Mouse (Mus musculus) kidney, embryonic 14.5 days (tissue): ENCODE measurements around the gene Lrrc45. TPM values are rescaled to one million over a fixed set of nuclear protein-coding genes. Genes with fewer than 3 reads are reported as not detected.
"Not testable (repeated sequence)": the region's sequence is repeated elsewhere in the genome, so short reads cannot be mapped to it uniquely, and the experiment has no call there.

Experiments used
- ATAC-seq: fragments of 200-750 bp; cut with Nextera tagmentation; 2 replicates; pipeline ENCODE4 v1.8.0; 2017; ENCODE audit warnings: moderate number of reproducible peaks, mild to moderate bottlenecking, moderate TSS enrichment, moderate library complexity; ENCODE audit not compliant: low FRiP score, low TSS enrichment
- H3K27ac ChIP-seq: fragments of 300-500 bp; sonication (generic); 2 replicates; pipeline ENCODE4 v1.5.1; 2014; ENCODE audit warnings: low read depth, mild to moderate bottlenecking, low read length, moderate library complexity, mixed read lengths
- H3K27me3 ChIP-seq: fragments of 300-500 bp; sonication (generic); 2 replicates; pipeline ENCODE4 v1.6.1; 2014; ENCODE audit warnings: mild to moderate bottlenecking, low read length; ENCODE audit not compliant: control insufficient read depth, insufficient read depth
- H3K36me3 ChIP-seq: fragments of 300-500 bp; sonication (generic); 2 replicates; pipeline ENCODE4 v1.6.1; 2014; ENCODE audit warnings: low read length, mixed read lengths; ENCODE audit not compliant: control insufficient read depth, insufficient read depth
- H3K4me1 ChIP-seq: fragments of 300-500 bp; sonication (generic); 2 replicates; pipeline ENCODE4 v1.6.1; 2014; ENCODE audit warnings: low read length, mixed read lengths; ENCODE audit not compliant: control insufficient read depth, insufficient read depth
- H3K4me2 ChIP-seq: fragments of 300-500 bp; sonication (generic); replicated peaks from 2 replicates; pipeline ENCODE4 v1.6.1; 2014; ENCODE audit warnings: low read depth, mild to moderate bottlenecking, low read length
- H3K4me3 ChIP-seq: fragments of 300-500 bp; sonication (generic); 2 replicates; pipeline ENCODE4 v1.5.1; 2014; ENCODE audit warnings: mild to moderate bottlenecking, low read length
- H3K9ac ChIP-seq: fragments of 300-500 bp; sonication (generic); 2 replicates; pipeline ENCODE4 v1.6.1; 2014; ENCODE audit warnings: low read depth, mild to moderate bottlenecking, low read length, moderate library complexity
- H3K9me3 ChIP-seq: fragments of 300-500 bp; sonication (generic); 2 replicates; pipeline ENCODE4 v1.6.1; 2016; ENCODE audit warnings: low read length; ENCODE audit not compliant: control insufficient read depth
- WGBS: fragments of 180-500 bp; shearing (Covaris S2); extraction: QIAGEN DNeasy Blood & Tissue Kit; methylation state at CpG from one replicate; pipeline ENCODE4 v1.1.7; 2014; 5-methylcytosine and 5-hydroxymethylcytosine counted together
- polyA plus RNA-seq: library from polyadenylated mRNA; unstranded; fragments of >200 nt; fragmentation: Nextera tagmentation; extraction: Ambion mirVana; gene quantifications from 2 replicates; pipeline ENCODE4 v1.2.1, GENCODE M21; 2014

The Lrrc45 gene
- polyA plus RNA-seq, 1 experiment from 2014 or later, result 43.1 TPM

DNA sequence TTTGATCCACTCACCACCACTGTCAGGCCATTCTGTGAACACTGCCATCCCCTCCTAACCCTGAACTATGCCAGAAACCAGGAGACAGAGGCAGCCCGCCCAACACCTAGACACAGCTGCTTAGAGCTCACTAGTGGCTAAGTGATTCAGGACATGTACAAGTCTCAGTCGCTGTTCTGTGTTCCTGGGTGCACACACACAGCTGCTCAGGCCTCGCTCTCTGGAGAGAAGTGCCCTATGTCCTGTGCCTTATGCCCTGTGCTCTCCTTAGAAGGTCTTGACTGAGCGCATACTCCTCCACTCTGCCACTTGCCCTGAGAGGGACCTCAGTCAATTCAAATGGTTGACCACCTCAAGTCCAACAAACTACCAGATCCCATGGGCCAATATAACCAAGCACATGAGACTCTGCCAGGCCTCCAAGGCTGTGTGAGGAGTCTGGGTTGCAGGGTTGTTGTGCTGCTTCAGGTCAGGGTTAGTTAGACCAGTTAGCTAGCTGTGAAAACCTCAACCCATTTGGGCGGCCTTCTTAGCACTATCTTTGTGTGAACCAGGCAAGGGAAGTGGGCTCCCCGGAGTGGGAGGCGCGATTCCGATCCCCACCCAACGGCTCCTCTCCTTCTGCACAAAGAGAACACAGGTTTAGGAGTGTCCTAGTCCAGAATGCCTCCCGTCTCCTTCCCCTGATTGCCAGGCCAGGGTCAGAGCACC, 15.0 kb downstream of the Lrrc45 start:
- Histone ChIP-seq H3K4me2 (no peak overlapping the region), H3K27ac (no peak overlapping the region), H3K9me3 (no peaks in the 10 kb centered on the region), H3K36me3 (no peaks in the 10 kb centered on the region), H3K4me1 (peaks cover 11% of the 10 kb centered on the region; the same call in 1 of the 2 replicates), H3K4me3 (no peak overlapping the region), H3K9ac (no peak overlapping the region), H3K27me3 (no peaks in the 10 kb centered on the region)
- WGBS, result 69% methylated on average over 11 of the region's 11 CpGs
- no peak for ATAC-seq

DNA sequence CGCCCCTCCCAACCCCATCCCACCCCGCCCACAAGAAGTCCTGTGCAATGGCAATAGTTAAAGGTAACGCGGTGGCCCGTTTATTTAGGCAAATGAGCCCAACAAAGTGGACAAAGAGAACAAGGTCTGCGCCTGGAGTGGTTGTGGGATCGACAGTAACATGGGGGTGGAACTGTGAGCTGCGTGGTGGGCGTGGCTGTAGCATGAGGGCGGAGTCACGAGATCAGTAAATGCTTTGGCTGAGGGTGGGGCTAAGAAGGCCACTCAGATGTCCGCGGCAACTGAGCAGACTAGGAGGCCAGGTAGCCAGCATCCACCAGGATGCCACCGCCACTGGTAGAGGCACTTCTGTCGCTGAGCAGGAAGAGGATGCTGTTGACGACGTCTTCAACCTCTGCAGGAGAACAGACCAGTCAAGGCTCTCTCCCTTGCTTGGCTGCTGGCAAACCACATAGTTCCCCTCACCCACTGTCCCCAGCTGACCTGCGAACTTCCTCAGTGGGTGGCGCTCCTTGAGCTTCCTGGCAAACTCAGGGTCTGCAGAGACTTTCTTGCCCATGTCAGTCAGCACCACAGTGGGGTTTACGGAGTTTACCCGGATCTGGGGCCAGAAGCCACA, 15.8 kb downstream of the Lrrc45 start:
- H3K4me1 ChIP-seq, result peaks cover 11% of the 10 kb centered on the region; the same call in 1 of the 2 replicates
- 2% methylated on average over 17 of the region's 21 CpGs for WGBS
- H3K4me3 ChIP-seq, result 0 out of 2 replicates have a peak overlapping the region, but pooled peaks have one; percentile 4
- not testable (repeated sequence) for H3K27ac ChIP-seq, H3K27me3 ChIP-seq, H3K9ac ChIP-seq, H3K9me3 ChIP-seq, H3K36me3 ChIP-seq
- peak overlapping the region; percentile 24 for H3K4me2 ChIP-seq
- ATAC-seq, result peak; percentile 36; the same call in 1 of the 2 replicates

DNA sequence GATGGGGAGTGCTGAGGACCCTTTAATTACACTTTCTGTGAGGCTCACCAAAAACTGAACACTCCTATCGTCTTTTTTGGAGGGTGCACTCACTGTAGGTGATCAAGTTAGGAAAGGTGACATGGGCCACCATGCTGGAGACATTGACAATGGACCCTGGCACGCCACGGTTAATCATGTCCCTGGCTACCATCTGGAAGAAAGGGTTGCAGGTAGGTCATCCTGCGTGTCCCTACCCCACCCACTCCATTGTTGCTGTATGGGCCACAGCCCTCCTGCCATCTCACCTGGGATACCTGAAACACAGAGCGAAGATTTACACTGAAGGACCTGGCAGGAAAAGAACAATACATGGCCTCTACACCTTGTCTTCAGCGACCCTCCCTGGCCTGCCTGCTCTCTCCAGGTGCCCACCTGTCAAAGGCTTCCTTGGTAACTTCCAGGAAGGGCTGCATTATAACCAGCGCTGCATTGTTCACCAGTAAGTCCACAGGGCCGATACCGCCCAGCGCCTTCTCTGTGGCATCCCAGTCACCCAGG, 16.7 kb downstream of the Lrrc45 start:
- H3K27ac ChIP-seq, result no peak overlapping the region
- H3K4me2 ChIP-seq, result no peak overlapping the region
- H3K27me3 ChIP-seq, result no peaks in the 10 kb centered on the region
- WGBS, result 89% methylated on average over 10 of the region's 10 CpGs
- no peaks in the 10 kb centered on the region for H3K36me3 ChIP-seq
- ATAC-seq, result no peak
- H3K4me1 ChIP-seq, result peaks cover 11% of the 10 kb centered on the region; the same call in 1 of the 2 replicates
- H3K9me3 ChIP-seq, result no peaks in the 10 kb centered on the region
- H3K9ac ChIP-seq, result no peak overlapping the region
- H3K4me3 ChIP-seq, result no peak overlapping the region

DNA sequence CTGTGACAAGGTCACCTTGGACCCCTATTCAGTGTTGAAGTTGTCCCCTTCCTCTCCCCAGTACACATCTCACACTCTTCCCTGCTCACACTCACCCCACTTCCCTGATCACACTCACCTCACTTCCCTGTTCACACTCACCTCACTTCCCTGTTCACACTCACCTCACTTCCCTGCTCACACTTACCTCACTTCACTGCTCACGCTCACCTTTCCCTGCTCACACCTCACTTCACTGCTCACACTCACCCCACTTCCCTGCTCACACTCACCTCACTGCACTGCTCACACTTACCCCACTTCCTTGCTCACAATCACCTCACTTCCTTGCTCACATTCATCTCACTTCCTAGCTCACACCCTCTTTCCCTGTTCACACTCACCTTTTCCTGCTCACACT, 17.7 kb downstream of the Lrrc45 start:
- 91% methylated on average over 1 of the region's 1 CpGs for WGBS
- Histone ChIP-seq H3K4me3 (no peak overlapping the region), H3K4me2 (no peak overlapping the region), H3K4me1 (peaks cover 8% of the 10 kb centered on the region; the same call in 1 of the 2 replicates), H3K36me3 (no peaks in the 10 kb centered on the region), H3K9me3 (no peaks in the 10 kb centered on the region), H3K27ac (no peak overlapping the region), H3K27me3 (no peaks in the 10 kb centered on the region), H3K9ac (no peak overlapping the region)
- ATAC-seq, result no peak

DNA sequence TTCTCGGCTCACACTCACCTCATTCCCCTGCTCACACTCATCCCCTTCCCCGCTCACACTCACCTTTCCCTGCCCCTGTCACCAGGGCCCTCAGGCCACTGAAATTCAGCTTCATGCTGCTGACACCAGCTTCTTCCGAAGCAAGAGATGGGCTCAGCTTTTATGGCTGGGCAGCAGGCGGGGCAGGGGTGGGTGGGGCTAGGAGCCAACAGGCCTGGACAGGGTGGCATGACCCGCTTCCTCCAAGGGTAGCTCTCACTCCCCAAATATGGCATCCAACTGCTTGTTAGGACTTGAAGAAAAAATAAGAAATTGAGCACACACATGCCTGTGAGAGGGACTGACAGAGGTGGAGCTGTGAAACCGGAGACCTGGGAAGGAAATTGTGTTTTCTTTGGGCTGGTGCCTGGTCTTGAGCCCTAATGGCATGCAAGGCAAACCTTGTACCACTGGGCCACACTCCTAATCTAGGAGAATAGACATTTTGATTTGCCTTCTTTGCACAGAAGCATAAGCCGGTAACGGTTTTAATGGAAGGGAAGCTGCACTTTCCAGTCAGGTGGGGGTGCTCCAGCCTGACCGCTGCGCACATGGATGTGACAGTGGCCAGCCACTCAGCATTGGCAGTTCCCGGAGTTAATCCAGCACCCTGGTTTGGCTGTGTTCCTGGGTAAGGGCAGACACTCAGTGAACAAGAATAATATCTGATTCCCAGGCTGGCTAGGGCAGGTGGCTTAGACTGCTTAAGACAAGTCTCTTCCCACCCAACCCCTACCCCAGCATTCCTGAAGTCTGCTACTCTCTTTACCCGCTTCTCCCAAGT, 18.3 kb downstream of the Lrrc45 start, which contains the start of gene Cbr2:
Cbr2 (minus strand) TSS at position 257 of the 823 bp plus-strand sequence.
- no peaks in the 10 kb centered on the region for H3K36me3 ChIP-seq
- H3K4me2 ChIP-seq, result no peak within 1 kb of the TSS
- H3K27me3 ChIP-seq, result no peaks in the 10 kb centered on the region
- H3K9me3 ChIP-seq, result no peaks in the 10 kb centered on the region
- H3K4me3 ChIP-seq, result no peak within 1 kb of the TSS
- 0 out of 2 replicates have a peak, but pooled peaks cover 5% of the 10 kb centered on the region for H3K4me1 ChIP-seq
- no peak within 1 kb of the TSS for H3K27ac ChIP-seq
- WGBS, result 63% methylated on average over 12 of the region's 12 CpGs
- no peak for ATAC-seq
- no peak within 1 kb of the TSS for H3K9ac ChIP-seq

DNA sequence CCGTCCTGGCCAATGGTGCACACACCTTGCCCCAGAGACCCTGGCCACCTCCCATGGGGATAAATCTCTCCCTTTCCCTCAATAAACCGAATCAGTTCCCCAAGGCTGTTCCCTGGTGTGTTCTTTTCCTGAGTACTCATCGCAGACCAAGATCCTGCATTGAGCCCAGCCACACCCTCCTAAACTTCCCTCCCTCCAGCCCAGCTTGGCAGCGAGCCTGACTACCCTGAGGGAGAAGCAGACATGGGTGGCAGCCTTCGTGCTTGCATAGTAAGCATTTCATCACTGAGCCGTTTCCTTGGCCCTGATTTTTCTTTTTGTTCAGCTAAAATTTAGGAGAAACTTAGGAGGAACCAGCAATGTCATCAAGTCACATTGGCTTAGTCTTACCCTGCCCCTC, 19.8 kb downstream of the Lrrc45 start:
- Histone ChIP-seq H3K4me1 (0 out of 2 replicates have a peak, but pooled peaks cover 5% of the 10 kb centered on the region), H3K36me3 (no peaks in the 10 kb centered on the region), H3K27ac (no peak overlapping the region), H3K27me3 (no peaks in the 10 kb centered on the region), H3K4me2 (no peak overlapping the region), H3K4me3 (no peak overlapping the region), H3K9me3 (no peaks in the 10 kb centered on the region), H3K9ac (no peak overlapping the region)
- 57% methylated on average over 6 of the region's 6 CpGs for WGBS
- no peak for ATAC-seq

DNA sequence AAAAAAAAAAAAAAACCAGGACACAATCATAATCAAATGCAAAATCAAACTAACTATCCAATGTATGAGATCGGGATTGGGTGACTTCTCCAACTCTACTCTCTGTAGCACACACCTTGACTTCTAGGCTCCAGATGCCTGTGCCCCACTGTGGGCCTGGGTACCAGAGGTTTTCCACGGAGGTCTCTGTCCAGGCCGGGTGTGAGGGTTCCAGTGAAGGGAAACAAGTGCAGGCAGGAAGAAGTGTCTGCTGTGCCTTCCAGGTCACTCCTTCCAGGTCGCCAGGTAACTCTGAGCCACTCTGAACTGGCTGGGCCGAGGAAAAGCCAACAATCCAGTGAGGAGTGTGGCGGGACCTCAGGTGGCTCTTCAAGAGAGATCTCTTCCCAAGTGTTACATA, 22.7 kb downstream of the Lrrc45 start:
- H3K9me3 ChIP-seq, result no peaks in the 10 kb centered on the region
- no peak overlapping the region for H3K27ac ChIP-seq
- H3K4me2 ChIP-seq, result no peak overlapping the region
- H3K4me3 ChIP-seq, result no peak overlapping the region
- H3K9ac ChIP-seq, result no peak overlapping the region
- H3K27me3 ChIP-seq, result no peaks in the 10 kb centered on the region
- H3K36me3 ChIP-seq, result no peaks in the 10 kb centered on the region
- 69% methylated on average over 6 of the region's 6 CpGs for WGBS
- 0 out of 2 replicates have a peak, but pooled peaks cover 5% of the 10 kb centered on the region for H3K4me1 ChIP-seq
- ATAC-seq, result no peak

DNA sequence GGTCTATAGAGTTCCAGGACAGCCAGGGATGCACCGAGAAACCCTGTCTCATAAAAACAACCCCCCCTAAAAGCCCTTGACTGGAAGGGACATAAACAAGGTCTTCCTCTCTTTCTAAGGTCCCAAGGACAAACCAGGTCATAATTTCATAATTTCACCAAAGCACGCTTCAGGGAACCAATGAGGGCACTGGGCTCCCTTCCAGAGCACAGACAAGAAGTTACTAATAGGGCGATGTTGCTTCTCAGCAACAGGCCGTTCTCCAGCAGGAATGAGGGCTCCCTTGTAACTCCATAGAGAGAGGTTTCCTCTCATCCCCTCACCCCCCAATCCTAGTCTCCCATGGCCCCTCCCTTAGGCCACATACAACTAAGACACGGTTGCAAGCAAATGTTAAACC, 27.3 kb downstream of the Lrrc45 start:
- Histone ChIP-seq H3K4me1 (no peaks in the 10 kb centered on the region), H3K9me3 (no peaks in the 10 kb centered on the region), H3K27me3 (no peaks in the 10 kb centered on the region), H3K4me2 (no peak overlapping the region), H3K36me3 (no peaks in the 10 kb centered on the region), H3K27ac (no peak overlapping the region), H3K4me3 (no peak overlapping the region), H3K9ac (no peak overlapping the region)
- WGBS, result 89% methylated on average over 5 of the region's 5 CpGs
- ATAC-seq, result no peak
